Mouse (Mus musculus): ENCODE results near the gene Syndig1. TPM values are rescaled to one million over a fixed set of nuclear protein-coding genes. Genes with fewer than 3 reads are reported as not detected.

Gene Syndig1
- 1.2 and 2.1 TPM in 2 replicates for polyA plus RNA-seq (2016; fragmentation: Nextera tagmentation; extraction: Ambion mirVana)

- WGBS, result 74% methylated on average over 2 of the region's 2 CpGs
- no peak within 1 kb of the TSS for H3K27ac ChIP-seq
Observed at GRCm38 (mm10) chr2:149828911-149829310, at the start of gene Syndig1. Gene Syndig1 (plus strand): TSS chr2:149829211.

GRCm38 (mm10) chr2:149798613-149799012 lies 30.4 kb upstream of the Syndig1 start:
- no peaks in the 10 kb centered on the region for H3K4me1 ChIP-seq
- no peaks in the 10 kb centered on the region for H3K27me3 ChIP-seq (ENCODE audit: low read depth, poor library complexity, severe bottlenecking)
- DNase-seq (ENCODE audit: low spot score), result no peak
- H3K4me3 ChIP-seq, result no peak overlapping the region
- WGBS, result 47% methylated on average over 3 of the region's 3 CpGs
- H3K27ac ChIP-seq, result no peak overlapping the region
- no peaks in the 10 kb centered on the region for H3K36me3 ChIP-seq
- H3K9me3 ChIP-seq (replicated peaks), result no peaks in the 10 kb centered on the region

More at GRCm38 (mm10) chr2:149828911-149829310, at the start of gene Syndig1:
- Histone ChIP-seq H3K27me3 (ENCODE audit: low read depth, poor library complexity, severe bottlenecking) (peaks cover 56% of the 10 kb centered on the region), H3K9me3 (replicated peaks) (no peaks in the 10 kb centered on the region), H3K36me3 (no peaks in the 10 kb centered on the region), H3K4me3 (peak within 1 kb of the TSS; percentile 68), H3K4me1 (peaks cover 25% of the 10 kb centered on the region)
- DNase-seq (ENCODE audit: low spot score), result no peak

GRCm38 (mm10) chr2:149804599-149805140 lies 24.3 kb upstream of the Syndig1 start:
- 86% methylated on average over 3 of the region's 3 CpGs for WGBS
- DNase-seq (ENCODE audit: low spot score), result no peak
- H3K27ac ChIP-seq, result no peak overlapping the region

GRCm38 (mm10) chr2:149805256-149805655 lies 23.8 kb upstream of the Syndig1 start:
- no peaks in the 10 kb centered on the region for H3K27me3 ChIP-seq (ENCODE audit: low read depth, poor library complexity, severe bottlenecking)
- no peaks in the 10 kb centered on the region for H3K36me3 ChIP-seq
- WGBS, result 92% methylated on average over 2 of the region's 2 CpGs
- H3K4me1 ChIP-seq, result no peaks in the 10 kb centered on the region
- H3K27ac ChIP-seq, result no peak overlapping the region
- no peak for DNase-seq (ENCODE audit: low spot score)
- H3K9me3 ChIP-seq (replicated peaks), result no peaks in the 10 kb centered on the region
- no peak overlapping the region for H3K4me3 ChIP-seq

More at GRCm38 (mm10) chr2:149804599-149805140, 24.3 kb upstream of the Syndig1 start:
- Histone ChIP-seq H3K9me3 (replicated peaks) (no peaks in the 10 kb centered on the region), H3K36me3 (no peaks in the 10 kb centered on the region), H3K4me1 (no peaks in the 10 kb centered on the region), H3K27me3 (ENCODE audit: low read depth, poor library complexity, severe bottlenecking) (no peaks in the 10 kb centered on the region), H3K4me3 (no peak overlapping the region)

- Histone ChIP-seq H3K27ac (no peak overlapping the region), H3K27me3 (ENCODE audit: low read depth, poor library complexity, severe bottlenecking) (no peaks in the 10 kb centered on the region), H3K4me1 (no peaks in the 10 kb centered on the region), H3K4me3 (no peak overlapping the region), H3K36me3 (no peaks in the 10 kb centered on the region), H3K9me3 (replicated peaks) (no peaks in the 10 kb centered on the region)
- DNase-seq (ENCODE audit: low spot score), result no peak
- WGBS, result 80% methylated on average over 2 of the region's 2 CpGs
Observed at GRCm38 (mm10) chr2:149812899-149813298, 16.1 kb upstream of the Syndig1 start.

GRCm38 (mm10) chr2:149818395-149818794 lies 10.6 kb upstream of the Syndig1 start:
- 74% methylated on average over 3 of the region's 3 CpGs for WGBS
- no peaks in the 10 kb centered on the region for H3K9me3 ChIP-seq (replicated peaks)
- DNase-seq (ENCODE audit: low spot score), result no peak
- no peaks in the 10 kb centered on the region for H3K36me3 ChIP-seq
- H3K4me1 ChIP-seq, result no peaks in the 10 kb centered on the region
- no peak overlapping the region for H3K27ac ChIP-seq
- no peak overlapping the region for H3K4me3 ChIP-seq
- H3K27me3 ChIP-seq (ENCODE audit: low read depth, poor library complexity, severe bottlenecking), result no peaks in the 10 kb centered on the region

GRCm38 (mm10) chr2:149819751-149820150 lies 9.3 kb upstream of the Syndig1 start:
- no peaks in the 10 kb centered on the region for H3K4me1 ChIP-seq
- WGBS, result 92% methylated on average over 3 of the region's 3 CpGs
- no peak overlapping the region for H3K27ac ChIP-seq

GRCm38 (mm10) chr2:149820201-149820600 lies 8.8 kb upstream of the Syndig1 start:
- Histone ChIP-seq H3K4me3 (no peak overlapping the region), H3K4me1 (no peaks in the 10 kb centered on the region), H3K27me3 (ENCODE audit: low read depth, poor library complexity, severe bottlenecking) (no peaks in the 10 kb centered on the region), H3K27ac (no peak overlapping the region), H3K36me3 (no peaks in the 10 kb centered on the region), H3K9me3 (replicated peaks) (no peaks in the 10 kb centered on the region)
- WGBS, result 41% methylated on average over 2 of the region's 2 CpGs
- DNase-seq (ENCODE audit: low spot score), result no peak

More at GRCm38 (mm10) chr2:149819751-149820150, 9.3 kb upstream of the Syndig1 start:
- Histone ChIP-seq H3K4me3 (no peak overlapping the region), H3K27me3 (ENCODE audit: low read depth, poor library complexity, severe bottlenecking) (no peaks in the 10 kb centered on the region), H3K36me3 (no peaks in the 10 kb centered on the region), H3K9me3 (replicated peaks) (no peaks in the 10 kb centered on the region)
- no peak for DNase-seq (ENCODE audit: low spot score)

- Histone ChIP-seq H3K4me1 (peaks cover 25% of the 10 kb centered on the region), H3K9me3 (replicated peaks) (no peaks in the 10 kb centered on the region), H3K27ac (peak overlapping the region; percentile 81), H3K36me3 (no peaks in the 10 kb centered on the region), H3K27me3 (ENCODE audit: low read depth, poor library complexity, severe bottlenecking) (peaks cover 59% of the 10 kb centered on the region), H3K4me3 (peak overlapping the region; percentile 68)
- 2% methylated on average over 26 of the region's 26 CpGs for WGBS
- DNase-seq (ENCODE audit: low spot score), result no peak
Observed at GRCm38 (mm10) chr2:149829955-149830535, 1.0 kb downstream of the Syndig1 start.

GRCm38 (mm10) chr2:149830536-149831458 lies 1.8 kb downstream of the Syndig1 start, which contains the start of gene C530025M09Rik:
Gene C530025M09Rik (minus strand): TSS chr2:149831213.
- under 1% methylated on average over 74 of the region's 82 CpGs for WGBS
- peak within 1 kb of the TSS; percentile 81 for H3K27ac ChIP-seq
- peaks cover 25% of the 10 kb centered on the region for H3K4me1 ChIP-seq
- no peaks in the 10 kb centered on the region for H3K9me3 ChIP-seq (replicated peaks)
- DNase-seq (ENCODE audit: low spot score), result peak; percentile 79
- H3K27me3 ChIP-seq (ENCODE audit: low read depth, poor library complexity, severe bottlenecking), result peaks cover 59% of the 10 kb centered on the region
- peak within 1 kb of the TSS; percentile 68 for H3K4me3 ChIP-seq
- H3K36me3 ChIP-seq, result no peaks in the 10 kb centered on the region

- H3K9me3 ChIP-seq (replicated peaks), result no peaks in the 10 kb centered on the region
- H3K4me1 ChIP-seq, result peaks cover 25% of the 10 kb centered on the region
- no peaks in the 10 kb centered on the region for H3K36me3 ChIP-seq
- peaks cover 59% of the 10 kb centered on the region for H3K27me3 ChIP-seq (ENCODE audit: low read depth, poor library complexity, severe bottlenecking)
- no peak overlapping the region for H3K27ac ChIP-seq
- DNase-seq (ENCODE audit: low spot score), result peak; percentile 42
- peak overlapping the region; percentile 68 for H3K4me3 ChIP-seq
- 1% methylated on average over 29 of the region's 29 CpGs for WGBS
Observed at GRCm38 (mm10) chr2:149831459-149832245, 2.6 kb downstream of the Syndig1 start.

GRCm38 (mm10) chr2:149832301-149832700 lies 3.3 kb downstream of the Syndig1 start:
- H3K4me1 ChIP-seq, result peaks cover 25% of the 10 kb centered on the region
- H3K9me3 ChIP-seq (replicated peaks), result no peaks in the 10 kb centered on the region
- no peaks in the 10 kb centered on the region for H3K36me3 ChIP-seq
- no peak for DNase-seq (ENCODE audit: low spot score)
- H3K4me3 ChIP-seq, result peak overlapping the region; percentile 68
- no peak overlapping the region for H3K27ac ChIP-seq
- H3K27me3 ChIP-seq (ENCODE audit: low read depth, poor library complexity, severe bottlenecking), result peaks cover 59% of the 10 kb centered on the region
- 3% methylated on average over 5 of the region's 5 CpGs for WGBS

Data from limb, embryonic 10.5 days (tissue).